Mouse (Mus musculus) cortical plate, adult 2 months (tissue): ENCODE results near the gene Rnf149.

Source experiments
- CTCF ChIP-seq: fragments of 200-500 bp; IDR thresholded peaks from 2 replicates; pipeline ENCODE4 v1.5.1; 2011; ENCODE audit warnings: mild to moderate bottlenecking, control low read depth, low read length; ENCODE audit not compliant: insufficient read depth; ENCODE audit errors: extremely low read depth
- POLR2A ChIP-seq: fragments of 200-500 bp; IDR thresholded peaks from 2 replicates; pipeline ENCODE4 v1.6.1; 2011; ENCODE audit warnings: mild to moderate bottlenecking, low read length, control low read depth; ENCODE audit not compliant: insufficient read depth; ENCODE audit errors: extremely low read depth

DNA sequence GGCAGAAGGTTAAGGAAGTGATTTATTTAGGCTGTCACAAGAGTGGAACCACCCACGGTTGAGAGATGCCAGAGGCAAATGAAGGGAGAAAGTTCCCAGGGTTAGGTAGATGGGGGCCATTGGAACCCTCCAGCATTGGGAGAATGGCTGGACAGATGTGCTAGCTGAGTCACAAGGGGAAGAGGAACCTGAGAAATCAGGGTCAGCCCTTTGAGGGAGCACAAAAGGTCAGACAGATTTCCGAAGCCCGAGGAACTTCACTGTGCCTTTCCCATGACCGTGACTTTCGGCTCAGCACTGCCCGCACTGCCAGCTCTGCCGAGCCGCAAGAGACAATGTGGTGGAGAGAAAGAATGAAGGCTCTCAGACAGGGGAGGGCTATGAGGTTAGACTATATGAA lies 65.4 kb downstream of the Rnf149 start:
- no peak for TF ChIP-seq CTCF
- TF ChIP-seq POLR2A: no peak
